Mouse (Mus musculus) midbrain, embryonic 12.5 days (tissue): Measurements from ENCODE around the gene Gnat2. TPM values are rescaled to one million over a fixed set of nuclear protein-coding genes. Genes with fewer than 3 reads are reported as not detected.
A peak's percentile ranks its signal among the peaks of the same experiment; 100 is the strongest.

Source experiments
- ATAC-seq: fragments of 200-750 bp; cut with Nextera tagmentation; 2 replicates; pipeline ENCODE4 v1.8.0; 2017; ENCODE audit warnings: low read depth, moderate TSS enrichment, moderate library complexity; ENCODE audit not compliant: low FRiP score
- H3K27ac ChIP-seq: fragments of 300-500 bp; sonication (generic); replicated peaks from 2 replicates; pipeline ENCODE4 v1.5.1; 2016; ENCODE audit warnings: mild to moderate bottlenecking
- H3K27me3 ChIP-seq: fragments of 300-500 bp; sonication (generic); 2 replicates; pipeline ENCODE4 v1.6.1; 2016; ENCODE audit warnings: mild to moderate bottlenecking
- H3K36me3 ChIP-seq: fragments of 300-500 bp; sonication (generic); 2 replicates; pipeline ENCODE4 v1.6.1; 2016
- H3K4me1 ChIP-seq: fragments of 300-500 bp; sonication (generic); 2 replicates; pipeline ENCODE4 v1.6.1; 2016
- H3K4me2 ChIP-seq: fragments of 300-500 bp; sonication (generic); replicated peaks from 2 replicates; pipeline ENCODE4 v1.6.1; 2016; ENCODE audit warnings: mild to moderate bottlenecking, moderate library complexity
- H3K4me3 ChIP-seq: fragments of 300-500 bp; sonication (generic); 2 replicates; pipeline ENCODE4 v1.5.1; 2016; ENCODE audit warnings: mild to moderate bottlenecking
- H3K9ac ChIP-seq: fragments of 300-500 bp; sonication (generic); replicated peaks from 2 replicates; pipeline ENCODE4 v1.6.1; 2016; ENCODE audit warnings: mild to moderate bottlenecking, moderate library complexity
- H3K9me3 ChIP-seq: fragments of 300-500 bp; sonication (generic); 2 replicates; pipeline ENCODE4 v1.6.1; 2016; ENCODE audit warnings: mild to moderate bottlenecking
- WGBS: fragments of 180-500 bp; shearing (Covaris S2); methylation state at CpG from one replicate; pipeline ENCODE4 v1.1.7; 2016; 5-methylcytosine and 5-hydroxymethylcytosine counted together
- polyA plus RNA-seq: library from polyadenylated mRNA; unstranded; fragments of >200 nt; fragmentation: Nextera tagmentation; extraction: Ambion mirVana; gene quantifications from 2 replicates; pipeline ENCODE4 v1.2.1, GENCODE M21; 2016

The Gnat2 gene
- polyA plus RNA-seq, 1 experiment from 2014 or later = 0.41 TPM

GRCm38 (mm10) chr3:108069231-108069870 is 23.2 kb upstream of the Gnat2 start:
- WGBS = 74% methylated on average over 13 of the region's 13 CpGs
- H3K4me3 ChIP-seq = no peak overlapping the region
- H3K27me3 ChIP-seq = no peaks in the 10 kb centered on the region
- H3K9me3 ChIP-seq = no peaks in the 10 kb centered on the region
- ATAC-seq = no peak
- H3K36me3 ChIP-seq = peaks cover 8% of the 10 kb centered on the region
- H3K4me2 ChIP-seq = no peak overlapping the region
- no peak overlapping the region for H3K27ac ChIP-seq
- H3K4me1 ChIP-seq = 0 out of 2 replicates have a peak, but pooled peaks cover 8% of the 10 kb centered on the region
- no peak overlapping the region for H3K9ac ChIP-seq

- H3K4me1 ChIP-seq = 0 out of 2 replicates have a peak, but pooled peaks cover 8% of the 10 kb centered on the region
- H3K4me3 ChIP-seq = no peak overlapping the region
- ATAC-seq = no peak
- H3K36me3 ChIP-seq = peaks cover 20% of the 10 kb centered on the region
- WGBS = 67% methylated on average over 10 of the region's 10 CpGs
- no peak overlapping the region for H3K9ac ChIP-seq
- no peaks in the 10 kb centered on the region for H3K9me3 ChIP-seq
- no peak overlapping the region for H3K4me2 ChIP-seq
- H3K27me3 ChIP-seq = no peaks in the 10 kb centered on the region
- no peak overlapping the region for H3K27ac ChIP-seq
Measured at GRCm38 (mm10) chr3:108070295-108071293, 22.0 kb upstream of the Gnat2 start.

GRCm38 (mm10) chr3:108072983-108073569 is 19.5 kb upstream of the Gnat2 start:
- peak; percentile 36; the same call in 1 of the 2 replicates for ATAC-seq
- no peak overlapping the region for H3K4me3 ChIP-seq
- peaks cover 45% of the 10 kb centered on the region for H3K36me3 ChIP-seq
- WGBS = 78% methylated on average over 10 of the region's 10 CpGs
- H3K27me3 ChIP-seq = no peaks in the 10 kb centered on the region
- H3K9me3 ChIP-seq = no peaks in the 10 kb centered on the region
- H3K4me1 ChIP-seq = 0 out of 2 replicates have a peak, but pooled peaks cover 8% of the 10 kb centered on the region
- no peak overlapping the region for H3K4me2 ChIP-seq
- H3K9ac ChIP-seq = no peak overlapping the region
- H3K27ac ChIP-seq = peak overlapping the region; percentile 25; the same call in 1 of the 2 replicates

GRCm38 (mm10) chr3:108076836-108077235 is 15.8 kb upstream of the Gnat2 start:
- Histone ChIP-seq H3K4me1 (peaks cover 12% of the 10 kb centered on the region; the same call in 1 of the 2 replicates), H3K4me2 (no peak overlapping the region), H3K27me3 (no peaks in the 10 kb centered on the region), H3K9ac (no peak overlapping the region), H3K27ac (no peak overlapping the region), H3K36me3 (peaks cover 64% of the 10 kb centered on the region), H3K4me3 (no peak overlapping the region), H3K9me3 (no peaks in the 10 kb centered on the region)
- 93% methylated on average over 9 of the region's 9 CpGs for WGBS
- no peak for ATAC-seq

GRCm38 (mm10) chr3:108081681-108082080 is 10.9 kb upstream of the Gnat2 start:
- Histone ChIP-seq H3K4me1 (peaks cover 48% of the 10 kb centered on the region), H3K4me2 (peak overlapping the region; percentile 32), H3K9ac (no peak overlapping the region), H3K27me3 (no peaks in the 10 kb centered on the region), H3K36me3 (peaks cover 33% of the 10 kb centered on the region), H3K27ac (0 out of 2 replicates have a peak overlapping the region, but pooled peaks have one; percentile 32), H3K9me3 (no peaks in the 10 kb centered on the region), H3K4me3 (no peak overlapping the region)
- no peak for ATAC-seq
- WGBS = 41% methylated on average over 4 of the region's 4 CpGs

- Histone ChIP-seq H3K27ac (0 out of 2 replicates have a peak overlapping the region, but pooled peaks have one; percentile 32), H3K4me2 (peak overlapping the region; percentile 32), H3K36me3 (peaks cover 27% of the 10 kb centered on the region), H3K9ac (no peak overlapping the region), H3K4me3 (no peak overlapping the region), H3K27me3 (no peaks in the 10 kb centered on the region), H3K9me3 (no peaks in the 10 kb centered on the region), H3K4me1 (peaks cover 50% of the 10 kb centered on the region)
- ATAC-seq = no peak
- WGBS = 55% methylated on average over 1 of the region's 1 CpGs
Measured at GRCm38 (mm10) chr3:108082251-108082875, 10.2 kb upstream of the Gnat2 start.

- Histone ChIP-seq H3K27ac (no peak overlapping the region), H3K4me2 (0 out of 2 replicates have a peak overlapping the region, but pooled peaks have one; percentile 99), H3K4me3 (no peak overlapping the region), H3K4me1 (peaks cover 50% of the 10 kb centered on the region), H3K9ac (no peak overlapping the region), H3K36me3 (peaks cover 19% of the 10 kb centered on the region), H3K27me3 (no peaks in the 10 kb centered on the region), H3K9me3 (no peaks in the 10 kb centered on the region)
- 68% methylated on average over 2 of the region's 2 CpGs for WGBS
- no peak for ATAC-seq
Measured at GRCm38 (mm10) chr3:108083161-108083560, 9.4 kb upstream of the Gnat2 start.

GRCm38 (mm10) chr3:108083904-108084407 is 8.6 kb upstream of the Gnat2 start:
- H3K4me2 ChIP-seq = peak overlapping the region; percentile 99
- WGBS = 77% methylated on average over 4 of the region's 4 CpGs
- H3K4me3 ChIP-seq = 0 out of 2 replicates have a peak overlapping the region, but pooled peaks have one; percentile 58
- H3K4me1 ChIP-seq = peaks cover 50% of the 10 kb centered on the region
- H3K9me3 ChIP-seq = no peaks in the 10 kb centered on the region
- H3K36me3 ChIP-seq = peaks cover 15% of the 10 kb centered on the region
- ATAC-seq = no peak
- H3K27ac ChIP-seq = no peak overlapping the region
- no peaks in the 10 kb centered on the region for H3K27me3 ChIP-seq
- 0 out of 2 replicates have a peak overlapping the region, but pooled peaks have one; percentile 24 for H3K9ac ChIP-seq

GRCm38 (mm10) chr3:108084767-108085270 is 7.8 kb upstream of the Gnat2 start:
- Histone ChIP-seq H3K27ac (peak overlapping the region; percentile 81), H3K27me3 (no peaks in the 10 kb centered on the region), H3K4me1 (peaks cover 54% of the 10 kb centered on the region), H3K9ac (peak overlapping the region; percentile 63), H3K4me3 (peak overlapping the region; percentile 58), H3K9me3 (no peaks in the 10 kb centered on the region), H3K36me3 (peaks cover 7% of the 10 kb centered on the region; the same call in 1 of the 2 replicates), H3K4me2 (peak overlapping the region; percentile 99)
- WGBS = 21% methylated on average over 13 of the region's 13 CpGs
- ATAC-seq = peak; percentile 7

GRCm38 (mm10) chr3:108085281-108085720 is 7.3 kb upstream of the Gnat2 start:
- Histone ChIP-seq H3K27ac (peak overlapping the region; percentile 81), H3K9me3 (no peaks in the 10 kb centered on the region), H3K4me1 (peaks cover 54% of the 10 kb centered on the region), H3K9ac (peak overlapping the region; percentile 63), H3K4me2 (peak overlapping the region; percentile 99), H3K27me3 (no peaks in the 10 kb centered on the region), H3K4me3 (peak overlapping the region; percentile 58), H3K36me3 (peaks cover 2% of the 10 kb centered on the region; the same call in 1 of the 2 replicates)
- ATAC-seq = peak; percentile 84
- 0% methylated on average over 14 of the region's 14 CpGs for WGBS
